Mouse (Mus musculus) hindbrain, embryonic 15.5 days (tissue): ENCODE results near the gene Rnf2. TPM values are rescaled to one million over a fixed set of nuclear protein-coding genes. Genes with fewer than 3 reads are reported as not detected.

ENCODE experiments used
- ATAC-seq: fragments of 200-750 bp; cut with Nextera tagmentation; 2 replicates; pipeline ENCODE4 v1.8.0; 2017; ENCODE audit warnings: low read depth, moderate number of reproducible peaks, moderate TSS enrichment; ENCODE audit not compliant: low FRiP score
- H3K27ac ChIP-seq: fragments of 300-500 bp; sonication (generic); replicated peaks from 2 replicates; pipeline ENCODE4 v1.5.1; 2015; ENCODE audit warnings: mild to moderate bottlenecking, inconsistent platforms
- H3K27me3 ChIP-seq: fragments of 300-500 bp; sonication (generic); 2 replicates; pipeline ENCODE4 v1.6.1; 2015; ENCODE audit warnings: control low read depth, inconsistent platforms
- H3K36me3 ChIP-seq: fragments of 300-500 bp; sonication (generic); 2 replicates; pipeline ENCODE4 v1.6.1; 2015; ENCODE audit warnings: control low read depth, inconsistent platforms
- H3K4me1 ChIP-seq: fragments of 300-500 bp; sonication (generic); replicated peaks from 2 replicates; pipeline ENCODE4 v1.6.1; 2015; ENCODE audit warnings: control low read depth, inconsistent platforms
- H3K4me2 ChIP-seq: fragments of 300-500 bp; sonication (generic); 2 replicates; pipeline ENCODE4 v1.6.1; 2015; ENCODE audit warnings: moderate library complexity, mild to moderate bottlenecking, inconsistent platforms
- H3K4me3 ChIP-seq: fragments of 300-500 bp; sonication (generic); 2 replicates; pipeline ENCODE4 v1.5.1; 2015; ENCODE audit warnings: mild to moderate bottlenecking, inconsistent platforms
- H3K9ac ChIP-seq: fragments of 300-500 bp; sonication (generic); 2 replicates; pipeline ENCODE4 v1.6.1; 2015; ENCODE audit warnings: inconsistent platforms
- H3K9me3 ChIP-seq: fragments of 300-500 bp; sonication (generic); 2 replicates; pipeline ENCODE4 v1.6.1; 2016; ENCODE audit warnings: control low read depth, inconsistent platforms
- WGBS: fragments of 180-500 bp; shearing (Covaris S2); methylation state at CpG from one replicate; pipeline ENCODE4 v1.1.7; 2015; 5-methylcytosine and 5-hydroxymethylcytosine counted together
- microRNA-seq: library from miRNA; unstranded; fragments of <30 nt; microRNA quantifications from one replicate; pipeline ENCODE4, GENCODE M21; 2016
- polyA plus RNA-seq: library from polyadenylated mRNA; unstranded; fragments of >200 nt; fragmentation: Nextera tagmentation; extraction: Ambion mirVana; gene quantifications from 2 replicates; pipeline ENCODE4 v1.2.1, GENCODE M21; 2015

Rnf2 gene
- polyA plus RNA-seq, 1 experiment from 2014 or later: 98.9 TPM

GRCm38 (mm10) chr1:151427888-151428262, 72.9 kb downstream of the Rnf2 start:
- H3K4me2 ChIP-seq: peak overlapping the region; percentile 66
- no peaks in the 10 kb centered on the region for H3K9me3 ChIP-seq
- H3K27ac ChIP-seq: peak overlapping the region; percentile 94
- H3K9ac ChIP-seq: peak overlapping the region; percentile 66
- peaks cover 21% of the 10 kb centered on the region for H3K4me1 ChIP-seq
- H3K27me3 ChIP-seq: no peaks in the 10 kb centered on the region
- ATAC-seq: no peak; the same call in 1 of the 2 replicates
- H3K4me3 ChIP-seq: peak overlapping the region; percentile 61
- H3K36me3 ChIP-seq: no peaks in the 10 kb centered on the region
- under 1% methylated on average over 26 of the region's 26 CpGs for WGBS

- peak overlapping the region; percentile 66 for H3K4me2 ChIP-seq
- no peak overlapping the region for H3K27ac ChIP-seq
- WGBS: 36% methylated on average over 7 of the region's 7 CpGs
- no peaks in the 10 kb centered on the region for H3K27me3 ChIP-seq
- H3K4me3 ChIP-seq: peak overlapping the region; percentile 61
- no peak for ATAC-seq
- peak overlapping the region; percentile 66; the same call in 1 of the 2 replicates for H3K9ac ChIP-seq
- peaks cover 4% of the 10 kb centered on the region; the same call in 1 of the 2 replicates for H3K36me3 ChIP-seq
- no peaks in the 10 kb centered on the region for H3K9me3 ChIP-seq
- peaks cover 21% of the 10 kb centered on the region for H3K4me1 ChIP-seq
Measured at GRCm38 (mm10) chr1:151426947-151427600, 73.7 kb downstream of the Rnf2 start.

GRCm38 (mm10) chr1:151422178-151422577, 78.6 kb downstream of the Rnf2 start:
- no peaks in the 10 kb centered on the region for H3K27me3 ChIP-seq
- no peak overlapping the region for H3K4me3 ChIP-seq
- H3K36me3 ChIP-seq: peaks cover 24% of the 10 kb centered on the region
- ATAC-seq: no peak
- peaks cover 4% of the 10 kb centered on the region for H3K4me1 ChIP-seq
- H3K27ac ChIP-seq: no peak overlapping the region
- no peak overlapping the region for H3K9ac ChIP-seq
- no peaks in the 10 kb centered on the region for H3K9me3 ChIP-seq
- H3K4me2 ChIP-seq: no peak overlapping the region
- 82% methylated on average over 3 of the region's 3 CpGs for WGBS

GRCm38 (mm10) chr1:151409827-151410226, 90.9 kb downstream of the Rnf2 start:
- 87% methylated on average over 3 of the region's 3 CpGs for WGBS
- H3K4me3 ChIP-seq: no peak overlapping the region
- no peaks in the 10 kb centered on the region for H3K27me3 ChIP-seq
- no peak overlapping the region for H3K4me2 ChIP-seq
- peaks cover 18% of the 10 kb centered on the region for H3K36me3 ChIP-seq
- no peak overlapping the region for H3K27ac ChIP-seq
- no peak overlapping the region for H3K9ac ChIP-seq
- no peak for ATAC-seq
- no peaks in the 10 kb centered on the region for H3K4me1 ChIP-seq
- H3K9me3 ChIP-seq: no peaks in the 10 kb centered on the region

Small RNA genes lying within 50 kb of the gene (microRNA-seq; reads per million reads assigned to microRNA genes)
- 1.1 reads per million for gene Mir7682

Other genes with a start within 250 kb of the Rnf2 start
- gene Ivns1abp, start 156.5 kb downstream of the Rnf2 start, polyA plus RNA-seq: 223 and 225 TPM in 2 replicates
- 11.5 and 17.9 TPM in 2 replicates for gene Swt1, start 72.5 kb downstream of the Rnf2 start, polyA plus RNA-seq
- 44.9 and 45.1 TPM in 2 replicates for gene Trmt1l, start 72.4 kb downstream of the Rnf2 start, polyA plus RNA-seq
- gene Fam129a, start 70.2 kb upstream of the Rnf2 start, polyA plus RNA-seq: 0.94 and 0.96 TPM in 2 replicates